Mouse (Mus musculus): ENCODE results near the gene Ptprd.

- no peak for TF ChIP-seq CTCF (IDR thresholded peaks at IDR 0.05; ENCODE audit: control insufficient read depth, insufficient read depth, low read length)
- no peak for TF ChIP-seq POLR2A (IDR thresholded peaks at IDR 0.05; ENCODE audit: borderline replicate concordance, control insufficient read depth, low read depth, low read length)
Observed at GRCm38 (mm10) chr4:78160451-78160850, 51.3 kb downstream of the Ptprd start.
